ENCODE assay signal across 8 mouse cellular contexts in the genomic region with DNA sequence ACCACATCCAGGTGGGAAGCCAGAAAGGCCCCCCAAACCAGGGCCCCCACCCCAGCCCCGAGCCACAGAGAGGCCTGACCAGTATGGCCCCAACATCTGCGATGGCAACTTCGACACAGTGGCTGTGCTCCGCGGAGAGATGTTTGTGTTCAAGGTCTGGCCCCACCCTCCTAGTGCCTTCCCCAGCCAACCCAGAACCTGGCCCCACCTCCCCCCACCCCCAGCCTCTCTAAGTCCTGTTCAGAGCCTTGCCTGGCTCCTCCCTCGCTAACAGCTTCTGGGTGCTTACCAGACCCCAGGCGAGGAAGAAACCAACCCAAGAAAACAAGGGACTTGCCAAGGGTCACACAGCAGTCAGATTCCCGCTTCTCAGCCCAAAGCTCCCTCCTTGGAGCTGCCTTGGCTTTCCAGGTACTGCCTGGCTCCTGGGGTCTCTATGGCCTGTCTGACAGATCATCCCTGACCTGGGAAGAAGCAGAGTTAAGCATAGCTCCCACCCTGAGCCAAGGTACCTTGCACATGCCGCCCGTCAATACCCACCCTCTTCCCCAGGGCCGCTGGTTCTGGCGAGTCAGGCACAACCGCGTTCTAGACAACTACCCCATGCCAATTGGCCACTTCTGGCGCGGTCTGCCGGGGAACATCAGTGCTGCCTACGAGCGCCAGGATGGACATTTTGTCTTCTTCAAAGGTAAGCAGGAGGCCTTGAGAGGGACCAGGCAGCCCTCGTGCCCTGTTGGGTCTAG. TPM values are rescaled to one million over a fixed set of nuclear protein-coding genes. Genes with fewer than 3 reads are reported as not detected.
DNase-seq lines count a peak whose midpoint lies in the region.

No protein-coding gene starts in this region.

- peak; percentile 33 to 55 for DNase-seq in kidney, postnatal 4 days
- no peak for DNase-seq in kidney, adult 8-10 months
- peak; percentile 72 for DNase-seq in embryo, embryonic 11 days
- peak; percentile 66 for DNase-seq in liver
- DNase-seq in thymus, postnatal 10 days (ENCODE audit: low spot score in 2 of 2) = peak; percentile 65 to 70
- DNase-seq in left cerebral cortex, adult 8-10 months (ENCODE audit: low spot score in 2 of 2) = no peak
- DNase-seq in layer of hippocampus, adult 9-11 months = no peak
- DNase-seq in cerebellum, postnatal 25 days = no peak

RNA-seq across cellular contexts. Expression of gene Mmp15, which starts 17.7 kb away (rescaled TPM):
- total RNA-seq in left cerebral cortex, adult 8-10 months (2022) = 10 to 100 TPM; 16.0 to 17.9 (median 16.8) TPM

RNA-seq across cellular contexts. Expression of gene Usb1, which starts 37.7 kb away (rescaled TPM):
- 10 to 100 TPM; 11.4 to 13.8 (median 12.2) TPM for total RNA-seq in left cerebral cortex, adult 8-10 months (2022)

RNA-seq across cellular contexts. Expression of gene Zfp319, which starts 38.0 kb away (rescaled TPM):
- total RNA-seq in left cerebral cortex, adult 8-10 months (2022) = 10 to 100 TPM; 14.7 to 16.3 (median 15.3) TPM

RNA-seq across cellular contexts. Expression of gene Tepp, which starts 59.4 kb away (rescaled TPM):
- total RNA-seq in left cerebral cortex, adult 8-10 months (2022) = not detected

Comparison
In these comparisons a context has a peak if more than half of its experiments do, and no peak if none do; other contexts are left out.
1. DNase-seq: peak in kidney, postnatal 4 days (2 of 2), embryo, embryonic 11 days (single experiment), liver (single experiment) and thymus, postnatal 10 days (2 of 2); none in kidney, adult 8-10 months (0 of 2), left cerebral cortex, adult 8-10 months (0 of 2), layer of hippocampus, adult 9-11 months (single experiment) and cerebellum, postnatal 25 days (0 of 2).